Mouse (Mus musculus) thymus, adult 2 months (tissue): Measurements from ENCODE around the gene Scamp3. TPM values are rescaled to one million over a fixed set of nuclear protein-coding genes. Genes with fewer than 3 reads are reported as not detected.

Source experiments
- DNase-seq: peaks from one replicate; pipeline ENCODE4 v3.0.0; 2021
- H3K27ac ChIP-seq: fragments of 200-500 bp; 2 replicates; pipeline ENCODE4 v1.5.1; 2012; ENCODE audit warnings: low read length, control low read depth; ENCODE audit not compliant: control insufficient read depth, insufficient read depth
- H3K27me3 ChIP-seq: fragments of 200-500 bp; 2 replicates; pipeline ENCODE4 v1.6.1; 2012; ENCODE audit warnings: mild to moderate bottlenecking, low read length, moderate library complexity, mixed read lengths; ENCODE audit not compliant: control insufficient read depth, insufficient read depth
- H3K36me3 ChIP-seq: fragments of 200-500 bp; 2 replicates; pipeline ENCODE4 v1.6.1; 2012; ENCODE audit warnings: mild to moderate bottlenecking, low read length, moderate library complexity; ENCODE audit not compliant: control insufficient read depth, insufficient read depth
- H3K4me1 ChIP-seq: fragments of 200-500 bp; replicated peaks from 2 replicates; pipeline ENCODE4 v1.6.1; 2012; ENCODE audit warnings: low read length; ENCODE audit not compliant: control insufficient read depth, insufficient read depth
- H3K4me3 ChIP-seq: fragments of 200-500 bp; 2 replicates; pipeline ENCODE4 v1.5.1; 2012; ENCODE audit warnings: mild to moderate bottlenecking, low read length, control low read depth, moderate library complexity; ENCODE audit not compliant: control insufficient read depth, insufficient read depth
- CTCF ChIP-seq: fragments of 200-500 bp; IDR thresholded peaks from 2 replicates; pipeline ENCODE4 v1.5.1; 2012; ENCODE audit warnings: mild to moderate bottlenecking, control low read depth, low read length, moderate library complexity, borderline replicate concordance; ENCODE audit not compliant: control insufficient read depth, poor library complexity, insufficient read depth; ENCODE audit errors: extremely low read depth
- POLR2A ChIP-seq: fragments of 200-500 bp; IDR thresholded peaks from 2 replicates; pipeline ENCODE4 v1.6.1; 2012; ENCODE audit warnings: mild to moderate bottlenecking, low read length, control low read depth, moderate library complexity; ENCODE audit not compliant: control insufficient read depth, poor library complexity, insufficient read depth; ENCODE audit errors: extremely low read depth
- WGBS: fragments of 180-500 bp; shearing (Covaris S2); methylation state at CpG from one replicate; pipeline ENCODE4 v1.1.7; 2018; 5-methylcytosine and 5-hydroxymethylcytosine counted together
- polyA plus RNA-seq: library from polyadenylated mRNA; depleted of rRNA; stranded (reverse); fragments of >200 nt; gene quantifications from 2 replicates; pipeline ENCODE4 v1.2.3, GENCODE M21; 2012

Scamp3 gene
- polyA plus RNA-seq, 1 experiment: 240 TPM

DNA sequence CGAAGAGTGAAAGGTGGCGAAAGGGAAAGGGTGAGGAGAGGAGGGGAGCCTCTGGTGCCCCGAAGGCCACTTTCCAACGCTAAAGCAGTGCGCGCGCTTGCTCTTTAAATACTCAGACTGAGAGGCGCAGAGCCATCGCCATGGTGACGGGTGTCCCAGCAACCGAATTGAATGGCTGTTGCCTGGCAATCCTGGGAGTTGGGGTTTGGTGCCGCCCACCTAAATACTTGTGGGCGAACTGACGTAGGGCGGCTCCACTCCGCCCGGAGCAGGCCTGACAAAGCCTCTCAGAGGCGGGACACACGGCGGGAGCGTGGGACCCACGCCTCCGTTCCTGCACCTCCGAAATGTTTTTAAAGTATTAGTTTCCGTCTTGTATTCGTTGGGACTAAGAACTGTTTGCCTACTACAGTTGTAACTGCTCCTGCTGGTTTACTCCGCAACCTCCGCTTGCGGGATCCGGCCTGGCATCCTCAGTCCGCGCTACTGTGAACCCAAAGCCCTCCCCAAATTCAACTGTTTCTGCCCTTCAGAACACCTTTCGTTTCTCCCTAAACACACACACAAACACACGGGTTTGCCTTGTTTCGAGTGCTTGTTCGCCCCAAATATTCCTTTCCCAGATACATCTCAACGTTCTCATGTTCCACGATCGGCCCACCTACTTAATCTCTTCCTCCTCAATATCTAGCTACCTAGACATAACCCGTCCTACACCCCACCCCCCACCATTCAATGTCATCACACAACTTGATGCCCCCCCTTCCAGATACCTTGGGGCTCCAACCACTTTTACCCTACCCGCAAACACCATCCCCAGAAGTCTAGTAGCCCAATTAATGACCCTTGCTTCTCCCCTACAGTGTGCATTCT lies 50.3 kb downstream of the Scamp3 start:
- DNase-seq: peak; percentile 51
- 2% methylated on average over 41 of the region's 41 CpGs for WGBS
- 0 out of 2 replicates have a peak, but pooled peaks have one; percentile 14 for TF ChIP-seq CTCF
- TF ChIP-seq POLR2A: 0 out of 2 replicates have a peak, but pooled peaks have one; percentile 24

GRCm38 (mm10) chr3:89228180-89228549 lies 50.9 kb downstream of the Scamp3 start:
- H3K27me3 ChIP-seq: no peaks in the 10 kb centered on the region
- no peak overlapping the region for H3K27ac ChIP-seq
- peak overlapping the region; percentile 49 for H3K4me3 ChIP-seq
- TF ChIP-seq CTCF (peak; percentile 96), POLR2A (no peak)
- WGBS: under 1% methylated on average over 20 of the region's 20 CpGs
- H3K4me1 ChIP-seq: peaks cover 16% of the 10 kb centered on the region
- peak; percentile 90 for DNase-seq
- no peaks in the 10 kb centered on the region for H3K36me3 ChIP-seq

More for the DNA sequence above, 50.3 kb downstream of the Scamp3 start:
- H3K4me1 ChIP-seq: peaks cover 16% of the 10 kb centered on the region
- H3K4me3 ChIP-seq: peak overlapping the region; percentile 24
- H3K27ac ChIP-seq: no peak overlapping the region
- no peaks in the 10 kb centered on the region for H3K27me3 ChIP-seq
- no peaks in the 10 kb centered on the region for H3K36me3 ChIP-seq

DNA sequence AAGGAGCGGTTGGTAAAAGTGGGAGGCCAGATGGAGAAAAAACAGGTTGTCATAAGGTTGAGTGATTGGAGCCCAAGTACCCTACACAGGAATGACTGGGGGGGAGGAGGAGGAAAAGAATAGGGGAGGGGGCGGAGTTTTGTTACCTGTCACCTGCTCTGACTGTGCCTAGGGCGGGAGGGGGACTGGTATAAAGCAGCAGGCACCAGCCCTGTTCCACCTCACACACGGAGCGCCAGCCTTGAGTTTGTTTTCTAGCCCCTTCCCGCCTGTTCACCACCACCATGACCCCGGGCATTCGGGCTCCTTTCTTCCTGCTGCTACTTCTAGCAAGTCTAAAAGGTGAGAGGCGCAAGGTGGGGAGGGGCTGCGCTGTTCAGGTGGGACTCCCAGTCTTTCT lies 51.6 kb downstream of the Scamp3 start, which contains the start of gene Muc1:
Gene Muc1 (plus strand): TSS at position 222 of the 400 bp plus-strand sequence.
- TF ChIP-seq POLR2A (no peak), CTCF (no peak)
- Histone ChIP-seq H3K36me3 (no peaks in the 10 kb centered on the region), H3K27me3 (no peaks in the 10 kb centered on the region), H3K4me1 (peaks cover 16% of the 10 kb centered on the region), H3K4me3 (peak within 1 kb of the TSS; percentile 49), H3K27ac (no peak within 1 kb of the TSS)
- 69% methylated on average over 10 of the region's 10 CpGs for WGBS
- no peak for DNase-seq

DNA sequence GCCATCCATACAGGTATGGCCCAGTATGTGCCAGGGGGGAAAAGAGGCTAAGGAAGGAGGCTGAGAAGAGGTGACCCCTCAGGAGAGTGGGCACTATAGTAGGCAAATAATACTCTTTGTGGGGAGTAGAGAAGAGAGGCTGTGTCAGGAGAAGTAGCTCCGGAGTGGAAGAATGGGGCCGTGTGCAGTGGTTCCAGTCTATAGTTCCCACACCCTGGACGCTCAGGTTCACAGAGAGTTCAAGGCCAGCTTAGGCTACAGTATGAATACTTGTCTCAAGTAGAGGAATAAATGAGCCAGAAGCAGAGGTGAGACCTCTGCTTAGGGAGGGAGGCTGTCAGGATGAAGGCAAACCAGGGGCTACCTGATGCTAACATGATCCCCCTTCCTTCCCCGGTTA lies 52.0 kb downstream of the Scamp3 start:
- Histone ChIP-seq H3K27ac (no peak overlapping the region), H3K4me3 (no peak overlapping the region), H3K27me3 (no peaks in the 10 kb centered on the region), H3K4me1 (peaks cover 16% of the 10 kb centered on the region), H3K36me3 (no peaks in the 10 kb centered on the region)
- WGBS: 96% methylated on average over 4 of the region's 4 CpGs
- DNase-seq: no peak
- TF ChIP-seq CTCF (no peak), POLR2A (no peak)

GRCm38 (mm10) chr3:89230561-89230960 lies 53.3 kb downstream of the Scamp3 start:
- Histone ChIP-seq H3K27ac (no peak overlapping the region), H3K4me1 (peaks cover 16% of the 10 kb centered on the region), H3K4me3 (no peak overlapping the region), H3K27me3 (no peaks in the 10 kb centered on the region), H3K36me3 (no peaks in the 10 kb centered on the region)
- TF ChIP-seq CTCF: no peak
- no peak for TF ChIP-seq POLR2A
- WGBS: 88% methylated on average over 2 of the region's 2 CpGs
- no peak for DNase-seq

DNA sequence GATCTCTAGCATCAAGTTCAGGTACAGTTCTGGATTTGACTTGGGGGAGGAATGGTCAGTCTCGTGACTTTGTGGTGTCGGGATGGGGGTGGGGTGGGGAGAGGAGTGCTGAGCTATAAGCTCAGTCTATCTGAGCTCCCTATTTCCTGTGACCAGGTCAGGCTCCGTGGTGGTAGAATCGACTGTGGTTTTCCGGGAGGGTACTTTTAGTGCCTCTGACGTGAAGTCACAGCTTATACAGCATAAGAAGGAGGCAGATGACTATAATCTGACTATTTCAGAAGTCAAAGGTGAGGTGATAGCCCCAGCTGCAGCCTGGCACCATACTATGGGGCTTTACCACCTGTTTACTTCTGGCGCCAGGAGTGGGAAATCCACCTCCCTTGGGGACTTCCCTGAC lies 54.1 kb downstream of the Scamp3 start:
- Histone ChIP-seq H3K4me3 (no peak overlapping the region), H3K36me3 (no peaks in the 10 kb centered on the region), H3K27ac (no peak overlapping the region), H3K27me3 (no peaks in the 10 kb centered on the region), H3K4me1 (peaks cover 16% of the 10 kb centered on the region)
- TF ChIP-seq POLR2A: no peak
- TF ChIP-seq CTCF: no peak
- DNase-seq: no peak
- WGBS: 24% methylated on average over 7 of the region's 7 CpGs
